Mouse (Mus musculus) kidney, adult 18-20 months (tissue): ENCODE data around the gene Aipl1.

ENCODE experiments used
- DNase-seq: peaks from one replicate; pipeline ENCODE4 v3.0.0; 2021

Gene Aipl1

DNA sequence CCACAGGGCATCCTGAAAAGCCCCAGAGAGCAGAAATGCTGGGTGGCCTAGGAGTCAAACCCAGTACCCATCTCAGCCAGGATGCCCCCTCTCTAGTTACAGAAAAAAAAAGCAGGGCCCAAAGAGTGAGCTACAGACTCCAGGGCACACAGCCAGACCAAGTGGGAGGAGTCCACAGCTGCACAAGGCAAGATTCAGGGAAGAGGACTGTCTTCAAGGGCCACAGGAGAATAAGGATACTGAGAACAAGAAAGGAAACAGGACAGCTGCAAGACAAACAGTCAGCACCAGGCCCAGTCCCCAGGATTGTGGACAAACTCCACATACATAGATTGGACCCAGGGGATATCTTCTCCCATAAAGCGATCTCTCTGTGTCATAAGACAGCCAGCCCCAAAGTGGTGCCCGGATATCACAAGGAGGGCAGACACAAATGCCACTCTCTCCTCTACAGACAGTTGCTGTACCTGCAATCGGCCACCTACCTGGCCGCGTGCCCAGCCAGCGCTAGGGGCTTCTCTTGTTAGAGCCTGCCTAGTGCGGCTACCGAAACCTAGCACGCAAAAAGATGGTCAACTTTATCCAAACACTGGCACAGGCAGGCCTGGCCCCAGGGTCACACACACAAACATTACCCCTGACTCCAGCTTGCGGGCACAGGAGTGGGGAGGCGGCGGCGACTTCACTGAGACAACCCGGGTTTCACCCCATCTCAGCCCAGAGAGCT lies 13.0 kb upstream of the Aipl1 start:
- DNase-seq: no peak

DNA sequence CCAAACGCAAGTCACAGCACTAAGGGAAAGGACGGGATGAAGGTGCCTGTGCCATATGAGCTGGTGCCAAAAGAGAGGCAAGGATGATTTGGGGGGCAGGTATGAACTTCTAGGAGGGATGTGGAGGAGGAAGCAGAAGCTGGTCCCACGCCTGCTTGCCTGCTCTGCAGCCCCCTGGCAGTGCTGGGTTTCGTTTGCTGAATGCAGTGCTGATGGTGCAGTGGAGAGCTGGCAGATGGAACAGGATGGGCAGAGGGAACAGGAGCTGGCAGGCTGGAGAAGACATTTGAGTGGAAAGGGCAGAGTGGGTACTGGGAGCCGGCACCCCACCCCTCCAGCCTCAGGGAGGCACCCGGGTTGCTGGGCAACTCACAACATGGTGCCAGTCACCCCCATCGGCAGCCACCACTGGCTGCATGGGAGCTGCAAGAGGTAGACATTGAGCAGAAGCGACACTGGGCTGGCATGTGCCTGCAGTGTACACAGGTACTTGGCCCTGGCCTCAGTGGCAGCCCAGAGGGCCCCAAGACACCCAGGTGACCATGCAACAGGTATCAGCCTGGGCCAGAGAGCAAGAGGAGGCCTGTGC lies 12.0 kb upstream of the Aipl1 start:
- DNase-seq: no peak

- no peak for DNase-seq
Observed at GRCm38 (mm10) chr11:72048730-72049129, 11.4 kb upstream of the Aipl1 start.

DNA sequence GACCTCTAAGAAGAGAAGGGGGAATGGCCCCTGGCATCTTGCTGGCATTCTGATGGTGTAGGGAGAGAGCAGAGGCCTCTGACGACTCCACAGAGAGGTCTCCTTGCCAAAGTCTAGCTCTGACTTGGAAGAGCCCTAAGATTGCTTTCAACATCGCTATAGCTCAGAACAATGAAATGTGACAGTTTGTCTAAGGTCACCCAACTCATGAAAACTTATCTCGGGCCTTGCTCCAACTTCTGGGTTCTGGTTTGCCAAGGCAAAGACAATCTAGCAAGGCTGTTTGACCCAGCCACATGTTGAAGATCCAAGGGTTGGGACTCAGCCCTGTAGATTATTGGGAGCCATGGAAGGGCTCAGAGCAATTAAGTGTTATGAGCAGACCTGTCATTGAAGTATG lies 6.9 kb upstream of the Aipl1 start:
- no peak for DNase-seq

GRCm38 (mm10) chr11:72042631-72043030 lies 5.3 kb upstream of the Aipl1 start:
- no peak for DNase-seq

DNA sequence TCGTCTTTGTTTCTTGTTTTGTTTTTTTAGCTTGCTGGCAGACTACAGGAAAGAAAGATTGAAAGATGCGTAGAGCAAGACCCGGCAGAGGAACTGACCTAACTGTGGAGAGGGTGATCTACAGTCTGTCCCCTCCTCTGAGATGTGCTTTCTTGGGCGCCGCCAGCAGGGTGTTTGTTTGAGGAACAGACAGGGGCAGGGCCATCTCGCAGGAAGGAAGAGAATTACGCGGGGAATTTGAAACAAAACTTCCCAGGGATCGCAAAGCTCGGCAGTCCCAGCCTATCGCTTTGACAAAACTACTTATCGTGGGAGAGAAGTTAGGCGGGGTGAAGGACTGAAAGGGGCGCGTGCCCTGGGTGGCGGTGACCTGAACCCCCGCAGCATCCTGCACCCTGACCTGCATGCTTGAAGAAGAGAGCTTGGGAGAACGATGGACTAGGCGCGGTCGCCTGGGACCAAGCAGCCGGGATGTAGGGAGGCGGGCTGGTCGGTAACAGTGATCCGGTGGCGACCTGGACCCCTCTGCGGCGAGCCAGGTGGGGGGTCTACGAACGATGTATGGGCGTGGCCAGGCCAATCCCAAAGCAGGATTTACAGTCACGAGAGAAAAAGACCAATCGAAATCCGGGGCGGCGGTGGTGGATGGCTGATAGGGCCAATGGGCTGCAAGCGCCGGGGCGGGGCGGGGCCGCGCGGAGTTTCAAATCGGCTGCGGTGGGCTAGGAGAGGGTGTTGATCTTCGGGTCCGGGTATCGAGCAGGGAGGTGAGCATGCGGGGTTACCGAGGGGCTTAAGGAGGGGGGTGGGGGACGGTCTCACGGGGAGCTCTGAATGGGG lies 4.7 kb upstream of the Aipl1 start, which contains the start of gene Pimreg:
Gene Pimreg (plus strand): TSS at position 265 of the 840 bp plus-strand sequence.
- DNase-seq: peak; percentile 60

- no peak for DNase-seq
Observed at GRCm38 (mm10) chr11:72041290-72041767, 4.0 kb upstream of the Aipl1 start.

GRCm38 (mm10) chr11:72039599-72040386 lies 2.5 kb upstream of the Aipl1 start:
- DNase-seq: no peak

DNA sequence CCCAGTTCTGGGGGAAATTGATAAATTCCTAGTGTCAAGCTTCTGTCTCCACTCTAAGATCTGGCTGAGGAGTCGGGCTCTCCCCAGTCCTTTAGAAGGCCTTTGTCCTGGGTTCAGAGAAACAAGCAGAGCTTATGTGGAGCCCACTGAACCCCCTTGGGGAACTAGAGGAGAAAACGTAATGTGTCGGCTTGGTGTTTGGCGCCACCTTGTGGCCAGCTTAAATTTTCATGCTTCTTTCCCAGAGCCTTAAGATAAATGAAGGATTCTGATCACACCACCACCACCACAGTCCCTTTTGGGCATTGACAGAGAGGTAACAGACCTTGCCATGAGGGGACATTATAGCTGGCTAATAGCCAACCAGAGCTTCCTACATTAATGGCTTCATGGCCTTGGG lies 687 bp upstream of the Aipl1 start:
- DNase-seq: peak; percentile 75

GRCm38 (mm10) chr11:72032589-72032988 lies 4.7 kb downstream of the Aipl1 start:
- DNase-seq: no peak

DNA sequence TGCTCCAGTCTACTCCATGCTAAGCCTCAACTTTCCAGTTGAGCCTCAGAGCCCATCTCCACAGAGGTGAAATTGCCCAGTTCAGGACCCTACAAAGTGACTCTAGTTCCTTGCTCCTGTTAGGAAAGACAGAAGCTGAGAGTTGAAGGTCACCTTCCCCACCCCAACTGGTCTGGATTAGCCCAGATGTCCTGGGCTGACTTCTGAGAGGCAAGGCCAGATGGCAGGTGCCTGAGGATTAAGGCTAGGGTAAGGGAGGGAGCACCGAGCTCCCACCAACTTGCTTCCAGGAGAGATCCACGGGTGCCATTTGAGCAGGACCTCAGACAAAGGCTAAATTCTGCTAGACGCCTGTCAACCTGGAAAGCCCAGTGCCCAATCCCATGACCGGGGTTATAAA lies 5.2 kb downstream of the Aipl1 start:
- DNase-seq: no peak

GRCm38 (mm10) chr11:72031353-72031752 lies 6.0 kb downstream of the Aipl1 start:
- no peak for DNase-seq

DNA sequence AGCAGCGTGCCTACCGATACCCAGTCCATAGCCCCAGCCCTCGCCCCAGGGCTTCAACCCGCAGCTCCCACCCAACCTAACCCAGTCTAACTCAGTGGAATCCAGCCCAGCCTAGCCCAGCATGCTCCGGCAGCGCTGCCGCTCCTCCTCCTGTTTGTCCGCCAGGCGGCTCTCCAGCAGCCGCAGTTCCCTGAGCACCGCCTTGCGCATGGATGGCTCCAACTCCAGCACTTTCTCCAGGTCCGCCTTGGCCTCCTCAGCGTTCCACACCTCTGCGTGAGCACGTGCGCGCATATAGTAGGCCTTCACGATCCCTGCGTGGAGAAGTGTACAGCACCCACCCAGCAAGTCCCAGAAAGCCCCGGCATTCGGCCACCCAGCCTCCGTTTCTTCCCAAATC lies 8.2 kb downstream of the Aipl1 start:
- no peak for DNase-seq

DNA sequence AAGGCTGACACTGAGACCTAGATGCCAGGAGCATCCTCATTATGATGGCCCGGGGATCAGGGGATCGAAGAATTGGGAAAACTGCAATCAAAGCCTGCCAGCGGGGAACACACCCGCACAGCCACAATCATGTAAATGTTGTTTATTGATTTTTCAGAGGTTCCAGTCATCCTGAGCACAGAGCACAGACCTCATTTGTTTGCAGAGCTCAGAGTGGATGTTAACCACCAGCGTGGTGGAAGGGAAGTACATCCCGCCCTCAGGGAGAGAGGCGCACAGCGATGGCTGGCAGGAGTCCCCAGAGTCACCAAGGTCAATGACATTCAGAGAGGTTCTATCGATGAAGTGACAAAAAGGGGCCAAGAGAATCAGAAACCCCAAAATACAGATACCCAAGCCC lies 9.5 kb downstream of the Aipl1 start:
- no peak for DNase-seq

DNA sequence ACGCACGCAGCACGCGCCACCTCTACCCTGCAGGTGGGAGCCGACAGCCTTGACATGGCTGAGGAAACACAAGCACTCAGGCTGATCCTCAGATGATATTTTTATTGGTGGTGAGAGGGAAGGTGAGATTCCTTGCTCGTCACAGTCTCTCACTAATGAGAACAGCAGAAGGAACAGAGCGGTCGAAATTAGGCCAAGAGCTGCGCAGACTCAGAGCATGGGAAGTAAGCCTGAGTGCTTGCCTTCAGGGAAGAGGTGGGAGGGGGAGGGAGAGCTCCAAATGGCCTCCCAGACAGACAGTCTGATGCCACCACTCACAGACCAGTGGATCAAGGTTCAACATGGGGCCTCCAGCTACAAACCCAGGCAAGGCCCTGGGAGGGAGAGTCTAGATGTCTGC lies 10.8 kb downstream of the Aipl1 start:
- no peak for DNase-seq

GRCm38 (mm10) chr11:72025843-72026242 lies 11.5 kb downstream of the Aipl1 start:
- no peak for DNase-seq

DNA sequence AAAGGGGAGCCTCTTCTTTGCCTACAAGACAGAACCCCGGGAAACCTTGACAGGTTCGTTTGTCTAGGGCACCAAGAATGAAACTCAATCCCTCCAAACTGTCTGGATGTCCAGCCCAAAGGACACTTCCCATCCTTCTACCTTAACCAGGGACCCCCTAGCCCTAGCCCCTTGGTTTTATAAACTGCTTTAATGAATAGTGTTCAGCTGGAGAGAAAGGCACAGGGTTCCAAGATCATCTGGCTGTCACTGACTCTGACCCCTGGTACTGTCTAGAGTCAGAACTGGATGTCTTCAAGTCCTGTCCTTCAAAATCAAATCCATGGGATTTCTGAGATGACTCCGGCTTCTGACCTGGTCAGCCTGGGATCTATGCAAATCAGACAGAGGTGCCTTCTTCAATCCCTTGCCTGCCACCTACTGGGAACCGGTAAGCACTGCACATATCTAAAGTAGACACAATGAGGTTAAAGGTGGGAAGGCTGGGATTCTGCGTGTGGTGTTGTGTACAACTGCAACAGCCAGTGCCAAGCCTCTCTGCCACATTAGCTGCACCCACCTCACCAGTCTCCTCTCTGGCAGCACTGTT lies 13.0 kb downstream of the Aipl1 start:
- peak; percentile 73 for DNase-seq

DNA sequence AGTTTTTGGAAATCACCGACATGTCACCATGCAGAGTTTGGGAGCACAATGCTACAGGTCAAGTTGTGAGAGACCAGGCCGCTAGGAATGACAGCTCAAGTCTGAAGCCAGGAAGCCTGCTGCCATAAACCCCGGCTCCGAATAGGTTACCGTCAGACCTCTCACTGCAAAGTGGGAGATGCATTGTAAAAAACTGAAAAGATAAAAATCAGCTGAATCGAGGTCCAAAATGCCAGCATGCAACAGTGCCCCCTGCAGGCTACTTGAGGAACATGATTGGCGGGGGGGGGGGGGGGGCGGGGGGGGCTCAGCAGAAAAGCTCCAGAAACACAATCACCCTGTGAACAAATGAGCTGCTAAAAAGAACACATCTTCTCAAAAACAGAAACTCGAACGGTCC lies 13.7 kb downstream of the Aipl1 start:
- DNase-seq: no peak

- no peak for DNase-seq
Observed at GRCm38 (mm10) chr11:72022827-72023226, 14.5 kb downstream of the Aipl1 start.

DNA sequence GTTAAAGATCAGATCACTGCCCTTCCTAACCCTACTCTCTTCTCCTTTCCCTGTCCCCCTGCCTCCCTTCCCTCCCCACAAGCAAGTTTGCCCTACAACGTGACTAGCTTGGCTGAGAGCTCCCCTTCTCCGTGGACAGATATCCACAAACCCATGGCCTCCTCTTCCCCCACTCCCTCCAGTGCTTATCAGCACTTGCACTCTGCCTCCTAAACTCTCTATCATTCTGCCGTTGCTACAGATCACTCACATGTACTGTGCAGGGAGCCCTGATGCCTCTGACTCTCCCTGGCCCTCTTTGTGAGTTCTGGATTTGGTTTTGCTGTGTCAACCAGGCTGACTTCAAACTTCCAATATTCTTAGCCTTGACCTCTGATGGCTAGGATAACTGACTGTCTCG lies 16.3 kb downstream of the Aipl1 start:
- DNase-seq: no peak

GRCm38 (mm10) chr11:72017253-72017601 lies 20.1 kb downstream of the Aipl1 start:
- no peak for DNase-seq

DNA sequence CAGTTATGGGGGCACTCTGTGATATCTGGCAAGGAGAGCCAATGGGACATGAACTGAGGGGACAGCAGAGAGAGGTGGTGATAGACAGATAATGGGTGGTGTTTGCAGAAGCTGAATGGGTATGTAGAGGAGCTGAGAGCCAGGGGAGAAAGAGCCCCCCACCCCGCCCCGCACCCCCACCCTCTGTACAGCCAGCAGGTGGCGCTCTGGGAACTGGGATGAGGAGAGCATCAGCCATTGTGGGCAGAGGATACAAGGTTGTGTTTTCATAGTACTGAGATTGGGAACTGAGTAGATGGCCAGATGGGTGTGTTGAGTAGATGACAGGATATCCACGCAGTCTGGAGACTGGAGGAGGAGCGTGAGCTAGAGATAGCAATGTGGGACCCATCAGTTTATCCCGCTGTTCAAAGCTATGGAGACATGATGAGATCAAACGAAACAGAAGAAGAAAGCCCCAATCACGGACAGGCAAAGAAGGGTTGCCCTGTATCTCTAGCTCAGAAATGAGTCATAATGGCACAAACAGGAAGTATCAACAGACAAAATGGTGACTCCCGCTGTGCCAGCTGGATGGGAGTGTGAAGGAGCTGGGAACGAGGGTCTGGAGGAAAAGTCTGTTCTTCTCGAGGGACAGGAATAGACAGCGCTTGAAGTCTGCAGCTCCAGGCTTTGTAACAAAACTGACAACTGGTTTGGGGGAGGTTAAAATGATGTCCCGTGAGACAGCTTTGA lies 20.6 kb downstream of the Aipl1 start:
- no peak for DNase-seq
